ENCODE assay signal across 9 mouse cellular contexts in genomic region chr14:22020885-22021284, GRCm38 (mm10). TPM values are rescaled to one million over a fixed set of nuclear protein-coding genes. Genes with fewer than 3 reads are reported as not detected.
DNase-seq lines count a peak whose midpoint lies in the region; ATAC-seq and TF ChIP-seq lines count a peak whose summit lies in the region.
"Had no signal": no experiment of that assay in that cellular context is flagged by ENCODE, and none has a peak within 500 bp of the region (broad histone marks: within the 10 kb centered on the region; RNA-seq: fewer than 3 reads in every experiment).

No protein-coding gene starts in this region.

- H3K4me3 ChIP-seq in kidney, adult 2 months (ENCODE audit: insufficient read depth, low read depth, low read length), result no peak overlapping the region
- no peak overlapping the region for H3K4me3 ChIP-seq in kidney, embryonic 14.5 days (ENCODE audit: low read length)
- H3K4me3 ChIP-seq in megakaryocyte, embryonic 14.5 days (replicated peaks), result peak overlapping the region; percentile 38

- DNase-seq in kidney, adult 2 months, result peak; percentile 86
- peak; percentile 24 for DNase-seq in ZHBTc4 (ENCODE audit: low read depth, low spot score)
- peak; percentile 87 to 90 for DNase-seq in cerebellum, postnatal 10 days
- DNase-seq in heart, adult 8-10 months (ENCODE audit: low spot score), result peak; percentile 25
- peak; percentile 39 for DNase-seq in layer of hippocampus, adult 9-11 months
- DNase-seq in spleen, postnatal 14 days (ENCODE audit: low spot score in 2 of 2), result no peak

- TF ChIP-seq CTCF in kidney, adult 2 months (conservative IDR thresholded peaks at IDR 0.05; ENCODE audit: insufficient read depth, insufficient read length, low read depth, low read length), result peak; percentile 68

- no peak overlapping the region for H3K4me2 ChIP-seq in kidney, embryonic 14.5 days (replicated peaks; ENCODE audit: low read depth, low read length)

- no peaks in the 10 kb centered on the region for H3K9me3 ChIP-seq in kidney, embryonic 14.5 days (ENCODE audit: control insufficient read depth, low read length)
- H3K9me3 ChIP-seq in megakaryocyte, embryonic 14.5 days, result peaks cover under 1% of the 10 kb centered on the region; the same call in 1 of the 2 replicates
- H3K9me3 ChIP-seq: heart, embryonic 15.5 days had no signal

- no peak for ATAC-seq in kidney, embryonic 14.5 days (ENCODE audit: low FRiP score, low TSS enrichment)

- WGBS in kidney, adult 2 months, result 25% methylated on average over 2 of the region's 2 CpGs
- WGBS in kidney, embryonic 14.5 days, result 29% methylated on average over 2 of the region's 2 CpGs

- no peak overlapping the region for H3K9ac ChIP-seq in kidney, embryonic 14.5 days (ENCODE audit: low read depth, low read length)
- H3K9ac ChIP-seq: heart, embryonic 15.5 days had no signal

- H3K36me3 ChIP-seq in kidney, adult 2 months (ENCODE audit: control insufficient read depth, insufficient read depth, low read length), result no peaks in the 10 kb centered on the region
- H3K36me3 ChIP-seq in kidney, embryonic 14.5 days (ENCODE audit: control insufficient read depth, insufficient read depth, low read length), result no peaks in the 10 kb centered on the region
- peaks cover 8% of the 10 kb centered on the region for H3K36me3 ChIP-seq in megakaryocyte, embryonic 14.5 days (replicated peaks; ENCODE audit: low read length)
- H3K36me3 ChIP-seq: heart, embryonic 15.5 days had no signal

- TF ChIP-seq POLR2A in kidney, adult 2 months (IDR thresholded peaks at IDR 0.05; ENCODE audit: low read depth, low read length), result no peak

- H3K4me1 ChIP-seq in kidney, adult 2 months (ENCODE audit: control insufficient read depth, insufficient read depth, low read length), result no peaks in the 10 kb centered on the region; the same call in 1 of the 2 replicates
- H3K4me1 ChIP-seq in kidney, embryonic 14.5 days (ENCODE audit: control insufficient read depth, insufficient read depth, low read length), result 0 out of 2 replicates have a peak, but pooled peaks cover 6% of the 10 kb centered on the region
- peaks cover 31% of the 10 kb centered on the region for H3K4me1 ChIP-seq in megakaryocyte, embryonic 14.5 days

- no peak overlapping the region for H3K27ac ChIP-seq in kidney, adult 2 months (ENCODE audit: insufficient read depth, low read depth, low read length)
- no peak overlapping the region for H3K27ac ChIP-seq in kidney, embryonic 14.5 days (ENCODE audit: low read depth, low read length)
- H3K27ac ChIP-seq: heart, embryonic 15.5 days had no signal

- H3K27me3 ChIP-seq in kidney, adult 2 months (replicated peaks; ENCODE audit: control insufficient read depth, insufficient read depth, low read length), result no peaks in the 10 kb centered on the region
- H3K27me3 ChIP-seq in kidney, embryonic 14.5 days (ENCODE audit: control insufficient read depth, insufficient read depth, low read length), result no peaks in the 10 kb centered on the region; the same call in 1 of the 2 replicates
- H3K27me3 ChIP-seq in megakaryocyte, embryonic 14.5 days (replicated peaks), result peaks cover 18% of the 10 kb centered on the region

RNA-seq across cellular contexts. Expression of gene Lrmda, which starts 1.4 kb away (rescaled TPM):
- 3.3 TPM in 2 replicates for polyA plus RNA-seq in kidney, adult 2 months (2012; rRNA removed)
- 0.29 and 0.53 TPM in 2 replicates for polyA plus RNA-seq in kidney, embryonic 14.5 days (2014; fragmentation: Nextera tagmentation; extraction: Ambion mirVana)
- 1 to 10 TPM; 1.8 to 3.0 (median 2.4) TPM for total RNA-seq in heart, adult 8-10 months (2022)
- polyA plus RNA-seq in megakaryocyte, embryonic 14.5 days (2012; ENCODE audit: insufficient read depth, low replicate concordance), result 7.1 and 12.7 TPM in 2 replicates

RNA-seq across cellular contexts. Expression of gene Zfp503, which starts 31.5 kb away (rescaled TPM):
- 56.9 and 85.8 TPM in 2 replicates for polyA plus RNA-seq in kidney, adult 2 months (2012; rRNA removed)
- 26.7 and 44.3 TPM in 2 replicates for polyA plus RNA-seq in kidney, embryonic 14.5 days (2014; fragmentation: Nextera tagmentation; extraction: Ambion mirVana)
- 1 to 10 TPM; 1.9 to 2.2 (median 2.2) TPM for total RNA-seq in heart, adult 8-10 months (2022)
- polyA plus RNA-seq in megakaryocyte, embryonic 14.5 days (2012; ENCODE audit: insufficient read depth, low replicate concordance), result 0.77 and 1.3 TPM in 2 replicates

Comparison
In these comparisons a context has a peak if more than half of its experiments do, and no peak if none do; other contexts are left out.
1. DNase-seq: peak in kidney, adult 2 months (single experiment), ZHBTc4 (single experiment), cerebellum, postnatal 10 days (2 of 2), heart, adult 8-10 months (single experiment) and layer of hippocampus, adult 9-11 months (single experiment); none in spleen, postnatal 14 days (0 of 2).
2. RNA of gene Zfp503, which starts 31.5 kb away (polyA plus RNA-seq): 56.9 to 85.8 TPM in kidney, adult 2 months and 26.7 to 44.3 TPM in kidney, embryonic 14.5 days; 0.77 to 1.3 TPM in megakaryocyte, embryonic 14.5 days; every median in the first group is over 10 times any median in the second.